Mouse (Mus musculus): ENCODE measurements around the gene Fto.

Gene Fto

GRCm38 (mm10) chr8:91448667-91449329, 135.5 kb downstream of the Fto start:
- DNase-seq (ENCODE audit: low spot score in 2 of 2): no peak

GRCm38 (mm10) chr8:91454926-91455325, 141.6 kb downstream of the Fto start:
- no peak for DNase-seq (ENCODE audit: low spot score in 2 of 2)

GRCm38 (mm10) chr8:91455591-91455990, 142.3 kb downstream of the Fto start:
- no peak for DNase-seq (ENCODE audit: low spot score in 2 of 2)

- no peak for DNase-seq (ENCODE audit: low spot score in 2 of 2)
Measured at GRCm38 (mm10) chr8:91458016-91458415, 144.7 kb downstream of the Fto start.

- DNase-seq (ENCODE audit: low spot score in 2 of 2): no peak
Measured at GRCm38 (mm10) chr8:91460965-91461364, 147.6 kb downstream of the Fto start.

- DNase-seq (ENCODE audit: low spot score in 2 of 2): no peak
Measured at GRCm38 (mm10) chr8:91463757-91464156, 150.4 kb downstream of the Fto start.

- no peak for DNase-seq (ENCODE audit: low spot score in 2 of 2)
Measured at GRCm38 (mm10) chr8:91467463-91467862, 154.1 kb downstream of the Fto start.

GRCm38 (mm10) chr8:91467881-91468534, 154.7 kb downstream of the Fto start:
- DNase-seq (ENCODE audit: low spot score in 2 of 2): no peak

- no peak for DNase-seq (ENCODE audit: low spot score in 2 of 2)
Measured at GRCm38 (mm10) chr8:91469441-91469840, 156.1 kb downstream of the Fto start.

GRCm38 (mm10) chr8:91474731-91475279, 161.5 kb downstream of the Fto start:
- no peak for DNase-seq (ENCODE audit: low spot score in 2 of 2)

GRCm38 (mm10) chr8:91476988-91477387, 163.7 kb downstream of the Fto start:
- DNase-seq (ENCODE audit: low spot score in 2 of 2): no peak

- DNase-seq (ENCODE audit: low spot score in 2 of 2): no peak
Measured at GRCm38 (mm10) chr8:91477471-91477870, 164.1 kb downstream of the Fto start.

GRCm38 (mm10) chr8:91482511-91482910, 169.2 kb downstream of the Fto start:
- no peak for DNase-seq (ENCODE audit: low spot score in 2 of 2)

GRCm38 (mm10) chr8:91486394-91486793, 173.1 kb downstream of the Fto start:
- no peak for DNase-seq (ENCODE audit: low spot score in 2 of 2)

GRCm38 (mm10) chr8:91487456-91487855, 174.1 kb downstream of the Fto start:
- no peak for DNase-seq (ENCODE audit: low spot score in 2 of 2)

GRCm38 (mm10) chr8:91488086-91488783, 174.9 kb downstream of the Fto start:
- peak in 1 of 2 experiments; percentile 49 for DNase-seq (ENCODE audit: low spot score in 2 of 2)

- DNase-seq (ENCODE audit: low spot score in 2 of 2): no peak
Measured at GRCm38 (mm10) chr8:91488784-91489450, 175.6 kb downstream of the Fto start.

GRCm38 (mm10) chr8:91490065-91490464, 176.7 kb downstream of the Fto start:
- DNase-seq (ENCODE audit: low spot score in 2 of 2): no peak

- no peak for DNase-seq (ENCODE audit: low spot score in 2 of 2)
Measured at GRCm38 (mm10) chr8:91493373-91493772, 180.0 kb downstream of the Fto start.

- no peak for DNase-seq (ENCODE audit: low spot score in 2 of 2)
Measured at GRCm38 (mm10) chr8:91494501-91495259, 181.4 kb downstream of the Fto start.

GRCm38 (mm10) chr8:91495260-91495601, 181.9 kb downstream of the Fto start:
- no peak for DNase-seq (ENCODE audit: low spot score in 2 of 2)

Measured in thymus, postnatal 10 days (tissue).